Mouse (Mus musculus) cerebellum, adult 9-10 months (tissue): ENCODE measurements around the gene Pdgfd.
A peak's percentile ranks its signal among the peaks of the same experiment; 100 is the strongest.
"Not testable (repeated sequence)": the region's sequence is repeated elsewhere in the genome, so short reads cannot be mapped to it uniquely, and the experiment has no call there.

Experiments used
- DNase-seq: peaks from one replicate; pipeline ENCODE4 v3.0.0; 2022

Gene Pdgfd

GRCm38 (mm10) chr9:6168391-6169037 is at the start of gene Pdgfd:
TSS of gene Pdgfd (plus strand) at chr9:6168584.
- no peak for DNase-seq

GRCm38 (mm10) chr9:6169038-6169431 is 651 bp downstream of the Pdgfd start:
- DNase-seq = no peak

- no peak for DNase-seq
Observed at GRCm38 (mm10) chr9:6170962-6171361, 2.6 kb downstream of the Pdgfd start.

- no peak for DNase-seq
Observed at GRCm38 (mm10) chr9:6173276-6173675, 4.9 kb downstream of the Pdgfd start.

GRCm38 (mm10) chr9:6175731-6176130 is 7.3 kb downstream of the Pdgfd start:
- DNase-seq = no peak

GRCm38 (mm10) chr9:6182307-6182923 is 14.0 kb downstream of the Pdgfd start:
- DNase-seq = no peak

GRCm38 (mm10) chr9:6187955-6188354 is 19.6 kb downstream of the Pdgfd start:
- DNase-seq = peak; percentile 9

GRCm38 (mm10) chr9:6193352-6193751 is 25.0 kb downstream of the Pdgfd start:
- DNase-seq = no peak

GRCm38 (mm10) chr9:6212862-6213261 is 44.5 kb downstream of the Pdgfd start:
- DNase-seq = no peak

GRCm38 (mm10) chr9:6217505-6217904 is 49.1 kb downstream of the Pdgfd start:
- no peak for DNase-seq

GRCm38 (mm10) chr9:6235982-6236381 is 67.6 kb downstream of the Pdgfd start:
- DNase-seq = not testable (repeated sequence)

GRCm38 (mm10) chr9:6250320-6250719 is 81.9 kb downstream of the Pdgfd start:
- peak; percentile 1 for DNase-seq

GRCm38 (mm10) chr9:6251990-6252389 is 83.6 kb downstream of the Pdgfd start:
- no peak for DNase-seq

- DNase-seq = no peak
Observed at GRCm38 (mm10) chr9:6257072-6257471, 88.7 kb downstream of the Pdgfd start.

GRCm38 (mm10) chr9:6264820-6265219 is 96.4 kb downstream of the Pdgfd start:
- DNase-seq = no peak

- no peak for DNase-seq
Observed at GRCm38 (mm10) chr9:6269796-6270280, 101.5 kb downstream of the Pdgfd start, which contains the start of gene Ddi1. TSS of gene Ddi1 (minus strand) at chr9:6269846.

GRCm38 (mm10) chr9:6276395-6276794 is 108.0 kb downstream of the Pdgfd start:
- no peak for DNase-seq

- no peak for DNase-seq
Observed at GRCm38 (mm10) chr9:6277526-6277925, 109.1 kb downstream of the Pdgfd start.

GRCm38 (mm10) chr9:6286770-6287169 is 118.4 kb downstream of the Pdgfd start:
- no peak for DNase-seq

GRCm38 (mm10) chr9:6289211-6289696 is 120.9 kb downstream of the Pdgfd start:
- DNase-seq = no peak

- no peak for DNase-seq
Observed at GRCm38 (mm10) chr9:6298547-6298946, 130.2 kb downstream of the Pdgfd start.

- DNase-seq = no peak
Observed at GRCm38 (mm10) chr9:6302050-6302449, 133.7 kb downstream of the Pdgfd start.

GRCm38 (mm10) chr9:6304590-6304989 is 136.2 kb downstream of the Pdgfd start:
- DNase-seq = no peak

- DNase-seq = no peak
Observed at GRCm38 (mm10) chr9:6305847-6306246, 137.5 kb downstream of the Pdgfd start.
